Mouse (Mus musculus): ENCODE measurements around the gene Rdh9. TPM values are rescaled to one million over a fixed set of nuclear protein-coding genes. Genes with fewer than 3 reads are reported as not detected.

The Rdh9 gene
- 0.06 and 0.13 TPM in 2 replicates for polyA plus RNA-seq (2016; fragmentation: Nextera tagmentation; extraction: Ambion mirVana)

- Histone ChIP-seq H3K27me3 (ENCODE audit: low read depth, poor library complexity, severe bottlenecking) (no peaks in the 10 kb centered on the region), H3K36me3 (no peaks in the 10 kb centered on the region), H3K4me3 (no peak within 1 kb of the TSS), H3K9me3 (replicated peaks) (no peaks in the 10 kb centered on the region), H3K27ac (no peak within 1 kb of the TSS), H3K4me1 (no peaks in the 10 kb centered on the region)
- WGBS: 84% methylated on average over 2 of the region's 2 CpGs
- no peak for DNase-seq (ENCODE audit: low spot score)
Observed at GRCm38 (mm10) chr10:127776011-127776410, at the start of gene Rdh9. TSS of gene Rdh9 (plus strand) at chr10:127776386.

DNA sequence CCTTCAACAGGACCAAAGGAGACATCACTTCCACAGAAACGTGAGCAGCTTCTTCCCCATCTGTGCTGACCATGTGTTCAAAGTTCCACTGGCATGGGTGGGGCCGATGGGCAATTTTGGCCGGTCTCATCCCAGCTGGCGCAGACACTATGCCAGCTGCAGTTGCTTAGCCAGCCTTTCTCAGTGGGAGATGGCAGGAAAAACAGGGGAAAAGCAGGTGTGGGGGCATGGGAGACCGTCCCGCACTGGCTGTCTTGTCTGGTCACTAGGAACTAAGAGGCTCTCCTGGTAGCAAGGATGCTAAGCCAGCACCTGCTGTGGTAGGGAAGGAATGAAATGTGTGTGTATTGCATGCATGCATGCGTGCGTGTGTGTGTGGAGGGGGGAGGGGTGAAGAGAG is 47.7 kb upstream of the Rdh9 start:
- 84% methylated on average over 8 of the region's 8 CpGs for WGBS
- Histone ChIP-seq H3K27me3 (ENCODE audit: low read depth, poor library complexity, severe bottlenecking) (peaks cover 31% of the 10 kb centered on the region), H3K36me3 (no peaks in the 10 kb centered on the region), H3K4me1 (peaks cover 14% of the 10 kb centered on the region; the same call in 1 of the 2 replicates), H3K27ac (no peak overlapping the region), H3K4me3 (no peak overlapping the region), H3K9me3 (replicated peaks) (no peaks in the 10 kb centered on the region)
- DNase-seq (ENCODE audit: low spot score): no peak

- Histone ChIP-seq H3K9me3 (replicated peaks) (no peaks in the 10 kb centered on the region), H3K4me3 (no peak overlapping the region), H3K27ac (no peak overlapping the region), H3K27me3 (ENCODE audit: low read depth, poor library complexity, severe bottlenecking) (peaks cover 31% of the 10 kb centered on the region), H3K36me3 (no peaks in the 10 kb centered on the region), H3K4me1 (peaks cover 6% of the 10 kb centered on the region; the same call in 1 of the 2 replicates)
- WGBS: 77% methylated on average over 11 of the region's 11 CpGs
- DNase-seq (ENCODE audit: low spot score): no peak
Observed at GRCm38 (mm10) chr10:127730285-127730932, 45.8 kb upstream of the Rdh9 start.

DNA sequence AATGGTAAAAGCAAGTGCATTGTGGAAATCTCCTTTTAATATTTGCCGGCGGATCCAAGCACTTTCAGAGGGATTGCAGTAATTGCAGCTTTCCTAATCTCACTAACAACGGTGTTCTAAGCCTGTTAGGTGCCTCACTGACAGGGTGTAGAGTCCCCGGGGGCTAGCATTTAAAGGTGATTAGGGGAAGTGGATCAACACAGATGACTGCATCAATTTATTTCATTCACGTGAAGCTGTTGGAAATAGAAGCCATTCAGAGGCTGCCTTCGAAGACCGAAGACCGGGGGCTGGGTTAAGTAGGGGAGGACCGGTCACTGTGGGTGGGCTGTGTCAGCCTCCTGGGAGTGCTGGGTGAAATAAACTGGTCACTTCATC is 45.3 kb upstream of the Rdh9 start:
- WGBS: 48% methylated on average over 9 of the region's 9 CpGs
- H3K27me3 ChIP-seq (ENCODE audit: low read depth, poor library complexity, severe bottlenecking): peaks cover 26% of the 10 kb centered on the region
- DNase-seq (ENCODE audit: low spot score): no peak
- no peak overlapping the region for H3K4me3 ChIP-seq
- H3K27ac ChIP-seq: no peak overlapping the region
- peaks cover 6% of the 10 kb centered on the region; the same call in 1 of the 2 replicates for H3K4me1 ChIP-seq
- no peaks in the 10 kb centered on the region for H3K36me3 ChIP-seq
- H3K9me3 ChIP-seq (replicated peaks): no peaks in the 10 kb centered on the region

- Histone ChIP-seq H3K4me3 (no peak overlapping the region), H3K4me1 (peaks cover 6% of the 10 kb centered on the region; the same call in 1 of the 2 replicates), H3K27me3 (ENCODE audit: low read depth, poor library complexity, severe bottlenecking) (peaks cover 26% of the 10 kb centered on the region), H3K9me3 (replicated peaks) (no peaks in the 10 kb centered on the region), H3K36me3 (no peaks in the 10 kb centered on the region), H3K27ac (no peak overlapping the region)
- 38% methylated on average over 5 of the region's 5 CpGs for WGBS
- DNase-seq (ENCODE audit: low spot score): no peak
Observed at GRCm38 (mm10) chr10:127731397-127731796, 44.8 kb upstream of the Rdh9 start.

GRCm38 (mm10) chr10:127734434-127734833 is 41.8 kb upstream of the Rdh9 start:
- H3K27ac ChIP-seq: no peak overlapping the region
- H3K27me3 ChIP-seq (ENCODE audit: low read depth, poor library complexity, severe bottlenecking): peaks cover 8% of the 10 kb centered on the region; the same call in 1 of the 2 replicates
- no peaks in the 10 kb centered on the region for H3K36me3 ChIP-seq
- WGBS: 62% methylated on average over 5 of the region's 5 CpGs
- DNase-seq (ENCODE audit: low spot score): no peak
- no peak overlapping the region for H3K4me3 ChIP-seq
- no peaks in the 10 kb centered on the region for H3K9me3 ChIP-seq (replicated peaks)
- peaks cover 17% of the 10 kb centered on the region; the same call in 1 of the 2 replicates for H3K4me1 ChIP-seq

DNA sequence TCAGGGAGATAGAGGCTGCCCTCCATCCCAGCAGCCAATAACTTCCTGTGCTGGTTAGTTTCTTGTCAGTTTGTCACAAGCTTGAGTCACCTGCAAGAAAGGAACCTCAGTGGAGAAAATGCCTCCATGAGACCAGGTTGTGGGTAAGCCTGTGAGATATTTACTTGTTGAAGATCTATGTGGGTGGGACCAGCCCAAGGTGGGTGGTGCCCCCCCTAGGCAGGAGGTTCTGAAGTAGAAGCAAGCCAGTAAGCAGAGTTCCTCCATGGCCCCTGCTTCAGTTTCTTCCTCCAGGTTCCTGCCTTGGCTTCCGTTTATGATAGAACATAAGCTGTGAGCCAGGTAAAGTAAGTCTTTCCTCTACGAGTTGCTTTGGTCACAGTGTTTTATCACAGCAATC is 39.9 kb upstream of the Rdh9 start:
- Histone ChIP-seq H3K27ac (no peak overlapping the region), H3K4me3 (no peak overlapping the region), H3K4me1 (peaks cover 21% of the 10 kb centered on the region), H3K27me3 (ENCODE audit: low read depth, poor library complexity, severe bottlenecking) (no peaks in the 10 kb centered on the region), H3K36me3 (peaks cover 3% of the 10 kb centered on the region), H3K9me3 (replicated peaks) (no peaks in the 10 kb centered on the region)
- no peak for DNase-seq (ENCODE audit: low spot score)
- 77% methylated on average over 2 of the region's 2 CpGs for WGBS

GRCm38 (mm10) chr10:127736916-127737315 is 39.3 kb upstream of the Rdh9 start:
- Histone ChIP-seq H3K27me3 (ENCODE audit: low read depth, poor library complexity, severe bottlenecking) (no peaks in the 10 kb centered on the region), H3K27ac (no peak overlapping the region), H3K4me1 (peaks cover 19% of the 10 kb centered on the region), H3K36me3 (peaks cover 9% of the 10 kb centered on the region), H3K9me3 (replicated peaks) (no peaks in the 10 kb centered on the region), H3K4me3 (no peak overlapping the region)
- WGBS: 75% methylated on average over 4 of the region's 4 CpGs
- no peak for DNase-seq (ENCODE audit: low spot score)

- Histone ChIP-seq H3K4me3 (no peak overlapping the region), H3K27ac (no peak overlapping the region), H3K36me3 (peaks cover 16% of the 10 kb centered on the region), H3K27me3 (ENCODE audit: low read depth, poor library complexity, severe bottlenecking) (no peaks in the 10 kb centered on the region), H3K4me1 (peaks cover 19% of the 10 kb centered on the region), H3K9me3 (replicated peaks) (no peaks in the 10 kb centered on the region)
- no peak for DNase-seq (ENCODE audit: low spot score)
- 24% methylated on average over 2 of the region's 2 CpGs for WGBS
Observed at GRCm38 (mm10) chr10:127737552-127737951, 38.6 kb upstream of the Rdh9 start.

DNA sequence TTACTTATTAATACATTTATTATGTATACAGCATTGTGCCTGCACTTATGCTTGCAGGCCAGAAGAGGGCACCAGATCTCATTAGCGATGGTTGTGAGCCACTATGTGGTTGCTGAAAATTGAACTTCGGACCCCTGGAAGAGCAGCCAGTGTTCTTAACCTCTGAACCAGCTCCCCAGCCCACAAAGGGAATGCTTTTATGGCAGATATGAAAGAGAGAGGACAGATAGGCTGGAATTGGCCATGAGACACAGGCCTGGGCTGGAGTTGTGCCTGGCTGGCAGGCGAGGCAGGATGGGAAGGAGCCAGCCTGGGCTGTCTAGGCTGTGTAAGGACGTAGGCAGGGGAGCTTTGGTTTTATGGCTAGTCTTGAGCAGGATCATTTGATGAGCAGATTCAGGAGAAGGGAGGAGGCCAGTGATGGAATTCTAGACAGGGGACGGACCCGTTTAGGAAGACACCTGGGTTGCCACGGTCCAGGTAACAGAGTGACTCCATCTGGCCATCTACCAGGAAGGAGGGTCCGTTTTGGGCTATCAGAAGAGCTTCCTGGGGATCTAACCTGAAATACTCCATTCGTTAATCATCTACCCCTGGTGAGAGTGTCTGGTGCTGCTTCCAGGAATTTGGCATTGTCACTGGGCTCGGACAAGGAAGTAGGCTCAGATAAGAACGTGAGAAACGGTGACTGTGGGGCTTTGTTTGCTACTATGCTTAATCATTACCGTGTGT is 37.9 kb upstream of the Rdh9 start:
- H3K27ac ChIP-seq: no peak overlapping the region
- H3K9me3 ChIP-seq (replicated peaks): no peaks in the 10 kb centered on the region
- H3K4me3 ChIP-seq: peak overlapping the region; percentile 17; the same call in 1 of the 2 replicates
- 48% methylated on average over 13 of the region's 13 CpGs for WGBS
- peaks cover 19% of the 10 kb centered on the region for H3K4me1 ChIP-seq
- H3K36me3 ChIP-seq: peaks cover 23% of the 10 kb centered on the region
- no peaks in the 10 kb centered on the region for H3K27me3 ChIP-seq (ENCODE audit: low read depth, poor library complexity, severe bottlenecking)
- peak; percentile 58 for DNase-seq (ENCODE audit: low spot score)

DNA sequence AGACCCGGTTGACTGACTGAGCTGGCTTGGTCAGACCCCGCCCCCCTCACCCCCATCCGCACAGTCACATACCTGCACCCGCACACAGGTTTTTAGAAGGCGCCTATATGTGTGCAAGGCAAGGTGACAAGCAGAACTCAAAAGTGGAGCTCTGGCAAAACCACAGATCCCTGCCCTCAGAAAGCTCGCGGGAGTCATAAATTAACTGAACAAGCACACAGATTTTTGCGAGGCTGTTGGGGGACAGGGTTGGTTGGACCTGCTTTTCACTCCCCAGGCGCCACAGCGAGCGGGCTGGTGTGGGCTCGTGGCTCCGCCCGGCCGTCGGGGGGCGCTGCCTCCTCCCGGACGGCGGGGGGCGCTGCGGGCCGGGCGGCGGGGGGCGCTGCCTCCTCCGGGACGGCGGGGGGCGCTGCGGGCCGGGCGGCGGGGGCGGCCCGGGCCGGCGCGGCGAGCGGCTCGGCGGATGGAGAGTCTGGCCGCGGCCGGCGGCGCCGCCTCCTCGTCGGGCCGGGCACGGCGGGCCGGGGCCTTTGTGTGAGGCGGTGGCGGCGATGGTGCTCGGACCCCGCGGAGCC is 37.0 kb upstream of the Rdh9 start, which contains the start of gene Zbtb39:
TSS of gene Zbtb39 (plus strand) at position 456 of the 578 bp plus-strand sequence.
- no peaks in the 10 kb centered on the region for H3K27me3 ChIP-seq (ENCODE audit: low read depth, poor library complexity, severe bottlenecking)
- H3K27ac ChIP-seq: peak within 1 kb of the TSS; percentile 97
- 10% methylated on average over 50 of the region's 61 CpGs for WGBS
- peak; percentile 89 for DNase-seq (ENCODE audit: low spot score)
- H3K9me3 ChIP-seq (replicated peaks): no peaks in the 10 kb centered on the region
- peaks cover 19% of the 10 kb centered on the region for H3K4me1 ChIP-seq
- H3K36me3 ChIP-seq: peaks cover 32% of the 10 kb centered on the region
- peak within 1 kb of the TSS; percentile 100 for H3K4me3 ChIP-seq

GRCm38 (mm10) chr10:127739661-127740161 is 36.5 kb upstream of the Rdh9 start:
- DNase-seq (ENCODE audit: low spot score): peak; percentile 70
- Histone ChIP-seq H3K9me3 (replicated peaks) (no peaks in the 10 kb centered on the region), H3K27me3 (ENCODE audit: low read depth, poor library complexity, severe bottlenecking) (no peaks in the 10 kb centered on the region), H3K36me3 (peaks cover 37% of the 10 kb centered on the region), H3K27ac (peak overlapping the region; percentile 97), H3K4me3 (peak overlapping the region; percentile 100), H3K4me1 (peaks cover 19% of the 10 kb centered on the region)
- WGBS: under 1% methylated on average over 55 of the region's 55 CpGs

- peak; percentile 69 for DNase-seq (ENCODE audit: low spot score)
- Histone ChIP-seq H3K9me3 (replicated peaks) (no peaks in the 10 kb centered on the region), H3K27ac (no peak overlapping the region), H3K36me3 (peaks cover 78% of the 10 kb centered on the region), H3K4me1 (peaks cover 28% of the 10 kb centered on the region), H3K27me3 (ENCODE audit: low read depth, poor library complexity, severe bottlenecking) (no peaks in the 10 kb centered on the region), H3K4me3 (no peak overlapping the region)
- WGBS: 59% methylated on average over 5 of the region's 5 CpGs
Observed at GRCm38 (mm10) chr10:127744661-127745060, 31.5 kb upstream of the Rdh9 start.

Data from limb, embryonic 10.5 days (tissue).